Mouse (Mus musculus) liver, postnatal 0 days (tissue): Measurements from ENCODE around the gene Wtip.

Experiments used
- CTCF ChIP-seq: sonication (generic); IDR thresholded peaks from 2 replicates; pipeline ENCODE4 v1.5.1; 2016; ENCODE audit warnings: antibody characterized with exemption, low read depth
- EP300 ChIP-seq: IDR thresholded peaks from 2 replicates; pipeline ENCODE4 v1.6.1; 2016; ENCODE audit warnings: antibody characterized with exemption, low read depth, mild to moderate bottlenecking

- TF ChIP-seq CTCF (no peak), EP300 (no peak)
Observed at GRCm38 (mm10) chr7:34100002-34100401, 33.1 kb downstream of the Wtip start.
